8 mouse cellular contexts compared by ENCODE assay signal in the genomic region with DNA sequence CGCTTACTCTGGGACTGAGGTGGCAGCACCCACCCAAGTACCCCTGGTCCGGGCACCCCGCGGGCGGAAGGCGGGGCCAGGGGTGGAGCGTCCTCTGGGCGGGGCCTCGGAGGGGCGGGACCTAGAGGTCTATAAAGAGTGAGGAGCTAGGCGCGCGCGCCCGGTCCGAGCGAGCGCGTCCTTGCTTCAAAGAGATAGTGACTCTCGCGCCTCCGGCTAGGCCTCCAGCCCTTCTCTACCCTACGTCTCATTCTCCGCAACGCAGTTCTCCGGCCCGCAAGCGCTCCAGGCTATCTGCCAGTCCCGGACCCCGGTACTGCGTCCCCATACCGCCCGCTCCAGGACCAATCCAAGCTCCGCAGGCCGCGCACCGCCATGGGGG. TPM values are rescaled to one million over a fixed set of nuclear protein-coding genes. Genes with fewer than 3 reads are reported as not detected.
DNase-seq lines count a peak whose midpoint lies in the region; ATAC-seq and TF ChIP-seq lines count a peak whose summit lies in the region.

A gene (plus strand): TSS at position 114 of the 382 bp plus-strand sequence.

- no peak for TF ChIP-seq CTCF in E14TG2a.4 (conservative IDR thresholded peaks at IDR 0.05; ENCODE audit: low read length)

- peak within 1 kb of the TSS; percentile 92 for H3K4me2 ChIP-seq in forebrain, embryonic 12.5 days
- H3K4me2 ChIP-seq in heart, embryonic 15.5 days: peak within 1 kb of the TSS; percentile 85
- peak within 1 kb of the TSS; percentile 95 for H3K4me2 ChIP-seq in liver, embryonic 12.5 days
- H3K4me2 ChIP-seq in stomach, embryonic 14.5 days (replicated peaks; ENCODE audit: low read depth, low read length): peak within 1 kb of the TSS; percentile 95

- H3K9me3 ChIP-seq in E14TG2a.4 (ENCODE audit: low read length): peaks cover 4% of the 10 kb centered on the region; the same call in 1 of the 2 replicates
- H3K9me3 ChIP-seq in forebrain, embryonic 12.5 days: no peaks in the 10 kb centered on the region
- H3K9me3 ChIP-seq in heart, embryonic 15.5 days (replicated peaks): no peaks in the 10 kb centered on the region
- no peaks in the 10 kb centered on the region for H3K9me3 ChIP-seq in liver, embryonic 12.5 days (replicated peaks)
- H3K9me3 ChIP-seq in stomach, embryonic 14.5 days (ENCODE audit: control insufficient read depth, low read depth, low read length): no peaks in the 10 kb centered on the region

- H3K4me1 ChIP-seq in E14TG2a.4 (replicated peaks; ENCODE audit: low read depth, low read length): peaks cover 65% of the 10 kb centered on the region
- H3K4me1 ChIP-seq in forebrain, embryonic 12.5 days: peaks cover 42% of the 10 kb centered on the region
- H3K4me1 ChIP-seq in heart, embryonic 15.5 days (replicated peaks): peaks cover 62% of the 10 kb centered on the region
- peaks cover 68% of the 10 kb centered on the region for H3K4me1 ChIP-seq in liver, embryonic 12.5 days
- H3K4me1 ChIP-seq in stomach, embryonic 14.5 days (ENCODE audit: control insufficient read depth, insufficient read depth, low read length): peaks cover 39% of the 10 kb centered on the region

- H3K27me3 ChIP-seq in E14TG2a.4 (ENCODE audit: insufficient read depth, low read length): no peaks in the 10 kb centered on the region
- no peaks in the 10 kb centered on the region for H3K27me3 ChIP-seq in forebrain, embryonic 12.5 days
- no peaks in the 10 kb centered on the region for H3K27me3 ChIP-seq in heart, embryonic 15.5 days
- H3K27me3 ChIP-seq in liver, embryonic 12.5 days (replicated peaks): 0 out of 2 replicates have a peak, but pooled peaks cover 3% of the 10 kb centered on the region
- H3K27me3 ChIP-seq in stomach, embryonic 14.5 days (ENCODE audit: control insufficient read depth, insufficient read depth, low read length): no peaks in the 10 kb centered on the region

- peak within 1 kb of the TSS; percentile 82 for H3K27ac ChIP-seq in forebrain, embryonic 12.5 days
- H3K27ac ChIP-seq in heart, embryonic 15.5 days: peak within 1 kb of the TSS; percentile 96
- peak within 1 kb of the TSS; percentile 87 for H3K27ac ChIP-seq in liver, embryonic 12.5 days
- H3K27ac ChIP-seq in stomach, embryonic 14.5 days (ENCODE audit: low read length): peak within 1 kb of the TSS; percentile 91

- ATAC-seq in forebrain, embryonic 12.5 days (ENCODE audit: low FRiP score): peak; percentile 89
- peak; percentile 77 for ATAC-seq in heart, embryonic 15.5 days (replicated peaks; ENCODE audit: insufficient number of reproducible peaks, insufficient read depth, low FRiP score, low read depth)
- ATAC-seq in liver, embryonic 12.5 days: peak; percentile 78
- ATAC-seq in stomach, embryonic 14.5 days (ENCODE audit: insufficient number of reproducible peaks, insufficient read depth, low FRiP score, low read depth): peak; percentile 68

- peak within 1 kb of the TSS; percentile 89 for H3K9ac ChIP-seq in forebrain, embryonic 12.5 days
- peak within 1 kb of the TSS; percentile 93 for H3K9ac ChIP-seq in heart, embryonic 15.5 days
- peak within 1 kb of the TSS; percentile 85 for H3K9ac ChIP-seq in liver, embryonic 12.5 days
- H3K9ac ChIP-seq in stomach, embryonic 14.5 days (replicated peaks; ENCODE audit: low read depth, low read length): peak within 1 kb of the TSS; percentile 91

- peak; percentile 78 for DNase-seq in c-Kit-positive CD71-positive TER-119-positive erythroid progenitor cells, embryonic 14.5 days (ENCODE audit: low spot score)
- peak; percentile 93 for DNase-seq in kidney, postnatal 14 days
- peak; percentile 77 for DNase-seq in naive thymus-derived CD4-positive, alpha-beta T cell, adult 2 months (ENCODE audit: low read depth)

- under 1% methylated on average over 37 of the region's 37 CpGs for WGBS in forebrain, embryonic 12.5 days
- WGBS in heart, embryonic 15.5 days: under 1% methylated on average over 36 of the region's 37 CpGs
- 1% methylated on average over 37 of the region's 37 CpGs for WGBS in liver, embryonic 12.5 days (ENCODE audit: insufficient replicate concordance)
- 0% methylated on average over 37 of the region's 37 CpGs for WGBS in stomach, embryonic 14.5 days

- peak within 1 kb of the TSS; percentile 99 for H3K4me3 ChIP-seq in E14TG2a.4 (replicated peaks; ENCODE audit: low read length)
- H3K4me3 ChIP-seq in forebrain, embryonic 12.5 days (replicated peaks): peak within 1 kb of the TSS; percentile 88
- H3K4me3 ChIP-seq in heart, embryonic 15.5 days: peak within 1 kb of the TSS; percentile 78
- H3K4me3 ChIP-seq in liver, embryonic 12.5 days: peak within 1 kb of the TSS; percentile 75
- H3K4me3 ChIP-seq in stomach, embryonic 14.5 days (ENCODE audit: low read depth, low read length): peak within 1 kb of the TSS; percentile 82

- peaks cover 40% of the 10 kb centered on the region for H3K36me3 ChIP-seq in E14TG2a.4 (ENCODE audit: insufficient read depth, low read length)
- H3K36me3 ChIP-seq in forebrain, embryonic 12.5 days (replicated peaks): peaks cover 9% of the 10 kb centered on the region
- no peaks in the 10 kb centered on the region for H3K36me3 ChIP-seq in heart, embryonic 15.5 days
- H3K36me3 ChIP-seq in liver, embryonic 12.5 days: 0 out of 2 replicates have a peak, but pooled peaks cover 7% of the 10 kb centered on the region
- H3K36me3 ChIP-seq in stomach, embryonic 14.5 days (ENCODE audit: control insufficient read depth, insufficient read depth, low read length): peaks cover 4% of the 10 kb centered on the region; the same call in 1 of the 2 replicates

RNA-seq across cellular contexts. Expression of the gene that starts here (rescaled TPM):
- 199 and 205 TPM in 2 replicates for polyA plus RNA-seq in forebrain, embryonic 12.5 days (2016; fragmentation: Nextera tagmentation; extraction: Ambion mirVana)
- polyA plus RNA-seq in heart, embryonic 15.5 days (2015; fragmentation: Nextera tagmentation; extraction: Ambion mirVana): 780 and 813 TPM in 2 replicates
- 154 TPM in 2 replicates for polyA plus RNA-seq in liver, embryonic 12.5 days (2016; fragmentation: Nextera tagmentation; extraction: Ambion mirVana)
- 705 and 725 TPM in 2 replicates for polyA plus RNA-seq in stomach, embryonic 14.5 days (2014; fragmentation: Nextera tagmentation; extraction: Ambion mirVana)

Comparison
In these comparisons a context has a peak if more than half of its experiments do, and no peak if none do; other contexts are left out.
1. Peak in every context shown above with its lines: DNase-seq, ATAC-seq, H3K4me3 ChIP-seq and H3K27ac ChIP-seq.